Mouse (Mus musculus): ENCODE measurements around the gene Chga.

DNA sequence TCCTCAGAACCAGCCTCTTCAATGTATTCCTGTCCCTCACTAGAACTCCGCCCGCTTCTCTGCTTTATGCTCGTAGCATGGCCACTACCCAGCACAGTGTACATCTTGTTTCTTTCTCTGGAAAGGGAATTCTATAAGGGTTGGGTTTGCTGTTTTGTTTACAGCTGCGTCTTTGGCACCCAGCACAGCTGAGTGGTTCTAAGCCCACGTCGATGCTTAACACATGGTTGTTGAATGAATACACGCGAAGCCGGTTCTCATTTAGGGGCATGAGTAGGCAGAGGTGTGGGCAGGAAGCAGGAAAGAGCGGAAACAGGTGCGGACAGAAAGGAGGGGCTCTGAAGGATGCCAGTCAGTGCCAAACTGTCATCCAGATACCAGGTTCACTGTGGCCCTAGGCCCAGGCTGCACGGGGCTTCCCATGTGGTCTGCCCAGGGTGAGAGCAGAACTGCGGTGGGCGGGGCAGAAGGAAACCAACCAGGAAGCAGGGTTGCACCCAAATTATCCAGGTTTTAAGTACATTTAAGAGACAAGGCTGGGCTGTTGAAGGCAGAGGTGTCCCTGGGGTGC lies 979 bp upstream of the Chga start:
- no peak for TF ChIP-seq CTCF (IDR thresholded peaks at IDR 0.05; ENCODE audit: extremely low read depth, insufficient read depth, insufficient read length, insufficient replicate concordance)
- TF ChIP-seq POLR2A (IDR thresholded peaks at IDR 0.05; ENCODE audit: low read depth, low read length) = no peak
